Mouse (Mus musculus) cerebellum, postnatal 4 days (tissue): ENCODE results near the gene Cryzl2.

ENCODE experiments used
- DNase-seq, 2 experiments: peaks; one replicate each; pipeline ENCODE4 v3.0.0; 2022; ENCODE audit warnings: low spot score in 2 of 2, mixed read lengths in 1 of 2

Gene Cryzl2

GRCm38 (mm10) chr1:157458421-157459208, at the start of gene Cryzl2:
TSS of gene Cryzl2 (plus strand) at chr1:157458577.
- DNase-seq: peak; percentile 28 to 58

GRCm38 (mm10) chr1:157409648-157410047, 48.7 kb upstream of the Cryzl2 start:
- no peak for DNase-seq

GRCm38 (mm10) chr1:157410937-157411336, 47.4 kb upstream of the Cryzl2 start:
- DNase-seq: no peak

GRCm38 (mm10) chr1:157411341-157411710, 47.1 kb upstream of the Cryzl2 start:
- no peak for DNase-seq

GRCm38 (mm10) chr1:157411711-157412380, 46.5 kb upstream of the Cryzl2 start:
- peak; percentile 48 to 70 for DNase-seq

- DNase-seq: peak; percentile 93 to 95
Measured at GRCm38 (mm10) chr1:157412454-157413369, 45.7 kb upstream of the Cryzl2 start, which contains the start of gene Rasal2. TSS of gene Rasal2 (minus strand) at chr1:157412595.

- no peak for DNase-seq
Measured at GRCm38 (mm10) chr1:157415771-157416170, 42.6 kb upstream of the Cryzl2 start.

- no peak for DNase-seq
Measured at GRCm38 (mm10) chr1:157416628-157417027, 41.7 kb upstream of the Cryzl2 start.

GRCm38 (mm10) chr1:157417414-157417813, 41.0 kb upstream of the Cryzl2 start:
- DNase-seq: no peak

- no peak for DNase-seq
Measured at GRCm38 (mm10) chr1:157417861-157418260, 40.5 kb upstream of the Cryzl2 start.

- DNase-seq: no peak
Measured at GRCm38 (mm10) chr1:157425741-157426427, 32.5 kb upstream of the Cryzl2 start.

- no peak for DNase-seq
Measured at GRCm38 (mm10) chr1:157426933-157427332, 31.4 kb upstream of the Cryzl2 start.

GRCm38 (mm10) chr1:157427604-157428003, 30.8 kb upstream of the Cryzl2 start:
- DNase-seq: no peak

GRCm38 (mm10) chr1:157428366-157428765, 30.0 kb upstream of the Cryzl2 start:
- no peak for DNase-seq

- DNase-seq: no peak
Measured at GRCm38 (mm10) chr1:157433316-157433715, 25.1 kb upstream of the Cryzl2 start.

GRCm38 (mm10) chr1:157434404-157434803, 24.0 kb upstream of the Cryzl2 start:
- no peak for DNase-seq

- no peak for DNase-seq
Measured at GRCm38 (mm10) chr1:157435926-157436325, 22.5 kb upstream of the Cryzl2 start.

- no peak for DNase-seq
Measured at GRCm38 (mm10) chr1:157438290-157438689, 20.1 kb upstream of the Cryzl2 start.

GRCm38 (mm10) chr1:157439101-157439500, 19.3 kb upstream of the Cryzl2 start:
- no peak for DNase-seq

- DNase-seq: no peak
Measured at GRCm38 (mm10) chr1:157439973-157440641, 18.3 kb upstream of the Cryzl2 start.
